Mouse (Mus musculus): ENCODE measurements around the gene Ube2ql1. TPM values are rescaled to one million over a fixed set of nuclear protein-coding genes. Genes with fewer than 3 reads are reported as not detected.

Gene Ube2ql1
- total and polyA plus RNA-seq, 3 experiments, result not detected

- Histone ChIP-seq H3K4me1 (ENCODE audit: control insufficient read depth in 1 of 2, insufficient read depth in 2 of 2, low read length in 2 of 2) (no peaks in the 10 kb centered on the region), H3K27ac (ENCODE audit: control insufficient read depth, low read depth, low read length) (no peak overlapping the region), H3K9me3 (replicated peaks; ENCODE audit: insufficient read depth, low read length) (no peaks in the 10 kb centered on the region), H3K27me3 (ENCODE audit: control insufficient read depth in 1 of 2, insufficient read depth in 2 of 2, low read length in 2 of 2) (no peaks in the 10 kb centered on the region), H3K36me3 (ENCODE audit: control insufficient read depth in 1 of 2, insufficient read depth in 2 of 2, low read length in 2 of 2) (no peaks in the 10 kb centered on the region), H3K4me3 (ENCODE audit: control insufficient read depth in 1 of 2, insufficient read depth in 1 of 2, low read depth in 2 of 2, low read length in 2 of 2) (no peak overlapping the region), H3K79me2 (ENCODE audit: control insufficient read depth, insufficient read depth, low read length, poor library complexity) (no peaks in the 10 kb centered on the region), H3K9ac (ENCODE audit: control insufficient read depth, low read depth, low read length, poor library complexity, severe bottlenecking) (no peak overlapping the region)
- no peak for DNase-seq (ENCODE audit: low read depth, low spot score)
- no peak for TF ChIP-seq MYB (IDR thresholded peaks at IDR 0.05; ENCODE audit: low read depth, low read length)
- no peak for TF ChIP-seq CHD2 (IDR thresholded peaks at IDR 0.05; ENCODE audit: low read length)
- no peak for TF ChIP-seq RAD21 (IDR thresholded peaks at IDR 0.05; ENCODE audit: low read depth, low read length)
- no peak for TF ChIP-seq SIN3A (IDR thresholded peaks at IDR 0.05; ENCODE audit: low read length)
- no peak for TF ChIP-seq GATA1 (IDR thresholded peaks at IDR 0.05; ENCODE audit: low read depth, low read length)
- TF ChIP-seq MXI1 (IDR thresholded peaks at IDR 0.05; ENCODE audit: low read depth, low read length), result no peak
- TF ChIP-seq USF1 (IDR thresholded peaks at IDR 0.05; ENCODE audit: low read depth, low read length), result no peak
- TF ChIP-seq POLR2AphosphoS5 (IDR thresholded peaks at IDR 0.05; ENCODE audit: borderline replicate concordance, low read depth, low read length), result no peak
- TF ChIP-seq EP300 (IDR thresholded peaks at IDR 0.05; ENCODE audit: low read depth in 1 of 2, low read length in 2 of 2), result no peak
- TF ChIP-seq TBP (IDR thresholded peaks at IDR 0.05; ENCODE audit: low read depth, low read length), result no peak
- TF ChIP-seq NRF1 (IDR thresholded peaks at IDR 0.05; ENCODE audit: insufficient read depth, low read depth, low read length, poor library complexity, severe bottlenecking), result no peak
- no peak for TF ChIP-seq POLR2A (IDR thresholded peaks at IDR 0.05; ENCODE audit: control insufficient read depth in 1 of 2, insufficient read depth in 1 of 2, low read depth in 1 of 2, low read length in 2 of 2, poor library complexity in 1 of 2)
- TF ChIP-seq ELF1 (IDR thresholded peaks at IDR 0.05; ENCODE audit: low read depth, low read length), result no peak
- TF ChIP-seq UBTF (IDR thresholded peaks at IDR 0.05; ENCODE audit: borderline replicate concordance, insufficient read depth, low read depth, low read length), result no peak
- TF ChIP-seq SMC3 (IDR thresholded peaks at IDR 0.05; ENCODE audit: low read depth, low read length), result no peak
- no peak for TF ChIP-seq TAL1 (IDR thresholded peaks at IDR 0.05; ENCODE audit: low read length)
- TF ChIP-seq ETS1 (IDR thresholded peaks at IDR 0.05; ENCODE audit: low read depth, low read length), result no peak
- TF ChIP-seq GABPA (IDR thresholded peaks at IDR 0.05; ENCODE audit: low read depth, low read length), result no peak
- TF ChIP-seq CTCF (IDR thresholded peaks at IDR 0.05 in 2 of 3, conservative IDR thresholded peaks at IDR 0.05 in 1 of 3; ENCODE audit: control insufficient read depth in 1 of 3, insufficient read depth in 1 of 3, low read depth in 2 of 3, low read length in 3 of 3, poor library complexity in 1 of 3, severe bottlenecking in 1 of 3), result no peak
These were observed 25.0 kb upstream of the Ube2ql1 start for GRCm38 (mm10) chr13:69764646-69765045.

GRCm38 (mm10) chr13:69761393-69761792 lies 21.7 kb upstream of the Ube2ql1 start:
- no peak overlapping the region for H3K4me3 ChIP-seq (ENCODE audit: control insufficient read depth in 1 of 2, insufficient read depth in 1 of 2, low read depth in 2 of 2, low read length in 2 of 2)

More at GRCm38 (mm10) chr13:69761393-69761792, 21.7 kb upstream of the Ube2ql1 start:
- Histone ChIP-seq H3K9me3 (replicated peaks; ENCODE audit: insufficient read depth, low read length) (no peaks in the 10 kb centered on the region), H3K27ac (ENCODE audit: control insufficient read depth, low read depth, low read length) (no peak overlapping the region), H3K27me3 (ENCODE audit: control insufficient read depth in 1 of 2, insufficient read depth in 2 of 2, low read length in 2 of 2) (no peaks in the 10 kb centered on the region; a peak in 1 of 4 replicates), H3K9ac (ENCODE audit: control insufficient read depth, low read depth, low read length, poor library complexity, severe bottlenecking) (no peak overlapping the region), H3K36me3 (ENCODE audit: control insufficient read depth in 1 of 2, insufficient read depth in 2 of 2, low read length in 2 of 2) (no peaks in the 10 kb centered on the region), H3K4me1 (ENCODE audit: control insufficient read depth in 1 of 2, insufficient read depth in 2 of 2, low read length in 2 of 2) (no peaks in the 10 kb centered on the region), H3K79me2 (ENCODE audit: control insufficient read depth, insufficient read depth, low read length, poor library complexity) (no peaks in the 10 kb centered on the region)
- DNase-seq (ENCODE audit: low read depth, low spot score), result no peak
- no peak for TF ChIP-seq GATA1 (IDR thresholded peaks at IDR 0.05; ENCODE audit: low read depth, low read length)
- TF ChIP-seq MAFK (IDR thresholded peaks at IDR 0.05; ENCODE audit: borderline replicate concordance, low read depth, low read length), result no peak
- no peak for TF ChIP-seq POLR2A (IDR thresholded peaks at IDR 0.05; ENCODE audit: control insufficient read depth in 1 of 2, insufficient read depth in 1 of 2, low read depth in 1 of 2, low read length in 2 of 2, poor library complexity in 1 of 2)
- TF ChIP-seq MYB (IDR thresholded peaks at IDR 0.05; ENCODE audit: low read depth, low read length), result no peak
- no peak for TF ChIP-seq MAX (IDR thresholded peaks at IDR 0.05; ENCODE audit: low read length)
- no peak for TF ChIP-seq USF1 (IDR thresholded peaks at IDR 0.05; ENCODE audit: low read depth, low read length)

All from MEL (cell line).